In the genomic region with DNA sequence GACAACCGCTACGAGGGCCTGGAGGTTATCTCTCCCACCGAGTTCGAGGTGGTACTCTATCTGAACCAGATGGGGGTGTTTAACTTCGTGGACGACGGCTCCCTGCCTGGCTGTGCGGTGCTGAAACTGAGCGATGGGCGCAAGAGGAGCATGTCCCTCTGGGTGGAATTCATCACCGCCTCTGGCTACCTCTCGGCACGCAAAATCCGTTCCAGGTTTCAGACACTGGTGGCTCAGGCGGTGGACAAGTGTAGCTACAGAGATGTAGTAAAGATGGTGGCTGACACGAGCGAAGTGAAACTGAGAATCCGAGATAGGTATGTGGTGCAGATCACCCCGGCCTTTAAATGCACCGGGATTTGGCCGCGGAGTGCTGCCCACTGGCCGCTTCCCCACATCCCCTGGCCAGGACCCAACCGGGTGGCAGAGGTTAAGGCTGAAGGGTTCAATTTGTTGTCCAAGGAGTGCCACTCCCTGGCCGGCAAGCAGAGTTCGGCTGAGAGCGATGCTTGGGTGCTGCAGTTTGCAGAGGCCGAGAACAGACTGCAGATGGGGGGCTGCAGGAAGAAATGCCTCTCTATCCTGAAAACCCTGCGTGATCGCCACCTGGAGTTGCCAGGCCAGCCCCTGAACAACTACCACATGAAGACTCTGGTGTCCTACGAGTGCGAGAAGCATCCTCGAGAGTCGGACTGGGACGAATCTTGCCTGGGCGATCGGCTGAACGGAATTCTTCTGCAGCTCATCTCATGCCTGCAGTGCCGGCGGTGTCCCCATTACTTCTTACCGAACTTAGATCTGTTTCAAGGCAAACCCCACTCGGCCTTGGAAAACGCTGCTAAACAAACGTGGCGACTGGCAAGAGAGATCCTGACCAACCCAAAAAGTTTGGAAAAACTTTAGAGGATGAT, we compare ENCODE assay signal across 8 mouse cellular contexts. TPM values are rescaled to one million over a fixed set of nuclear protein-coding genes. Genes with fewer than 3 reads are reported as not detected.
DNase-seq lines count a peak whose midpoint lies in the region; ATAC-seq and TF ChIP-seq lines count a peak whose summit lies in the region.

No protein-coding gene starts in this region.

- no peak overlapping the region for H3K9ac ChIP-seq in ES-E14 (ENCODE audit: insufficient read depth, low read depth, low read length, poor library complexity, severe bottlenecking)
- H3K9ac ChIP-seq in heart, embryonic 13.5 days: peak overlapping the region; percentile 69
- H3K9ac ChIP-seq in midbrain, embryonic 14.5 days (replicated peaks; ENCODE audit: low read length): peak overlapping the region; percentile 93

- H3K9me3 ChIP-seq in ES-E14 (ENCODE audit: control insufficient read depth, insufficient read depth, low read depth, low read length): no peaks in the 10 kb centered on the region
- H3K9me3 ChIP-seq in heart, embryonic 13.5 days: no peaks in the 10 kb centered on the region
- H3K9me3 ChIP-seq in midbrain, embryonic 14.5 days (ENCODE audit: control insufficient read depth, low read length): no peaks in the 10 kb centered on the region

- DNase-seq in 3T3-L1 (ENCODE audit: low read depth, low spot score): peak; percentile 50
- no peak for DNase-seq in ES-E14 (ENCODE audit: low read depth, low spot score)
- peak; percentile 59 for DNase-seq in embryo, embryonic 11 days
- DNase-seq in kidney, postnatal 4 days: peak; percentile 44 to 56
- peak; percentile 66 for DNase-seq in midbrain, embryonic 14.5 days

- 11% methylated on average over 45 of the region's 45 CpGs for WGBS in heart, embryonic 13.5 days
- 4% methylated on average over 45 of the region's 45 CpGs for WGBS in midbrain, embryonic 14.5 days

- ATAC-seq in heart, embryonic 13.5 days (ENCODE audit: extremely low read depth, insufficient number of reproducible peaks, low FRiP score, low TSS enrichment): no peak
- ATAC-seq in midbrain, embryonic 14.5 days (ENCODE audit: low FRiP score, low TSS enrichment): no peak
- no peak for ATAC-seq in frontal cortex, adult (ENCODE audit: low TSS enrichment)
- no peak for ATAC-seq in erythroid progenitor cell, adult 5-6 weeks (replicated peaks; ENCODE audit: low FRiP score, poor library complexity, severe bottlenecking)

- in situ Hi-C loops in ES-E14 (cut with MboI; ENCODE audit: low sequenced_read_pairs in 2 of 2, unreplicated experiment in 2 of 2): no loop called here

- peaks cover 0 to 4% of the 10 kb centered on the region in 2 experiments; a peak in 2 of 4 replicates for H3K4me1 ChIP-seq in ES-E14 (ENCODE audit: control insufficient read depth in 2 of 2, insufficient read depth in 2 of 2, low read length in 2 of 2, poor library complexity in 1 of 2)
- H3K4me1 ChIP-seq in heart, embryonic 13.5 days: peaks cover 42% of the 10 kb centered on the region
- peaks cover 32% of the 10 kb centered on the region for H3K4me1 ChIP-seq in midbrain, embryonic 14.5 days (ENCODE audit: control insufficient read depth, insufficient read depth, low read length)

- H3K36me3 ChIP-seq in ES-E14 (ENCODE audit: control insufficient read depth, insufficient read depth, low read length, poor library complexity, severe bottlenecking): no peaks in the 10 kb centered on the region
- H3K36me3 ChIP-seq in heart, embryonic 13.5 days: no peaks in the 10 kb centered on the region
- no peaks in the 10 kb centered on the region for H3K36me3 ChIP-seq in midbrain, embryonic 14.5 days (ENCODE audit: control insufficient read depth, insufficient read depth, low read length)

- no peak overlapping the region for H3K27ac ChIP-seq in ES-E14 (ENCODE audit: insufficient read depth, low read depth, low read length, poor library complexity, severe bottlenecking)
- no peak overlapping the region for H3K27ac ChIP-seq in heart, embryonic 13.5 days (replicated peaks)
- H3K27ac ChIP-seq in midbrain, embryonic 14.5 days (replicated peaks; ENCODE audit: low read depth, low read length): peak overlapping the region; percentile 98

- peaks cover 77% of the 10 kb centered on the region for H3K27me3 ChIP-seq in heart, embryonic 13.5 days (replicated peaks)
- H3K27me3 ChIP-seq in midbrain, embryonic 14.5 days (ENCODE audit: control insufficient read depth, insufficient read depth, low read length): no peaks in the 10 kb centered on the region

- peak overlapping the region; percentile 70 for H3K4me2 ChIP-seq in heart, embryonic 13.5 days
- peak overlapping the region; percentile 84 for H3K4me2 ChIP-seq in midbrain, embryonic 14.5 days (ENCODE audit: low read length)

- peak overlapping the region; percentile 13 to 34; a peak in 2 of 4 replicates for H3K4me3 ChIP-seq in ES-E14 (ENCODE audit: insufficient read depth in 1 of 2, low read depth in 1 of 2, low read length in 2 of 2, poor library complexity in 1 of 2, severe bottlenecking in 1 of 2)
- H3K4me3 ChIP-seq in heart, embryonic 13.5 days: peak overlapping the region; percentile 49
- peak overlapping the region; percentile 70 for H3K4me3 ChIP-seq in midbrain, embryonic 14.5 days (replicated peaks; ENCODE audit: low read depth, low read length)

TF ChIP-seq in ES-E14, 5 proteins besides CTCF, POLR2A, EP300 and RAD21:
- TF ChIP-seq ZC3H11A (IDR thresholded peaks at IDR 0.05; ENCODE audit: borderline replicate concordance, low read depth, low read length): no peak
- TF ChIP-seq MAFK (IDR thresholded peaks at IDR 0.05; ENCODE audit: insufficient read depth, low read depth, low read length): no peak
- TF ChIP-seq ZNF384 (IDR thresholded peaks at IDR 0.05; ENCODE audit: low read depth, low read length): no peak
- no peak for TF ChIP-seq HCFC1 (IDR thresholded peaks at IDR 0.05; ENCODE audit: borderline replicate concordance, insufficient read depth, low read length)
- no peak for TF ChIP-seq CHD2 (IDR thresholded peaks at IDR 0.05; ENCODE audit: low read depth, low read length)
TF ChIP-seq in ES-E14: peak in this region for 0.

RNA-seq across cellular contexts. Expression of gene Mab21l1, which starts 1.1 kb away (rescaled TPM):
- 0.18 and 0.26 TPM in 2 replicates for total RNA-seq in ES-E14 (2012; rRNA removed)
- polyA plus RNA-seq in heart, embryonic 13.5 days (2015; fragmentation: Nextera tagmentation; extraction: Ambion mirVana): 0.34 and 0.76 TPM in 2 replicates
- 218 and 237 TPM in 2 replicates for polyA plus RNA-seq in midbrain, embryonic 14.5 days (2014; fragmentation: Nextera tagmentation; extraction: Ambion mirVana)
- total RNA-seq in erythroid progenitor cell, adult 5-6 weeks (2015; ENCODE audit: low replicate concordance): not detected in 2 replicates
- not detected in 2 replicates for total RNA-seq in erythroid progenitor cell, adult 5-6 weeks (2017; ENCODE audit: low replicate concordance)
